Mouse (Mus musculus) common myeloid progenitor, adult 5-6 weeks (primary cell): ENCODE measurements around the gene Lrrc42. TPM values are rescaled to one million over a fixed set of nuclear protein-coding genes. Genes with fewer than 3 reads are reported as not detected.

Source experiments
- ATAC-seq: replicated peaks from 2 replicates; pipeline ENCODE4 v1.8.0; 2016; ENCODE audit warnings: low read depth, mild to moderate bottlenecking, moderate TSS enrichment, inconsistent platforms; ENCODE audit not compliant: poor library complexity, severe bottlenecking
- total RNA-seq: library from RNA; stranded (forward); fragments of 200-1000, 187-1606 nt; gene quantifications from 2 replicates; pipeline ENCODE4 v1.2.3, GENCODE M21; 2017

Gene Lrrc42
- total RNA-seq, 1 experiment from 2014 or later: 10.8 TPM

DNA sequence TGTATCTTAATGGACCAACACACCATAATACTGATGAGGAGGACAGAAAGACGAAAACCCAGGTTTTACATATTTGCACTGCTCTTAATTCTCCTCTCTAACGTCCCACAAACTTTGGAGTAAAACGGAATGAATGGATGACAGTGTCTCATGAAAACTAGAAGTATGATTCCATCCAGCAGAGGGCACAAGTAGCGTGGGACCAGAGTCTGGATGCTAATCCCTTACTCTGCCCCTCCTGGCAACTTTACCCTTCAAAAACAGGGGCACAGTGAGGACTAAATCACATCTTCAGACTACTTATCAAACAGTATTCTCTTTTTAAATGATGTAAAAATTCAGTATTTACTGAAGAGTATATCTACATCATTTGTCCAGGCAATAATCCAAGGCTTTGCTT lies 2.8 kb downstream of the Lrrc42 start:
- peak; percentile 48 for ATAC-seq

DNA sequence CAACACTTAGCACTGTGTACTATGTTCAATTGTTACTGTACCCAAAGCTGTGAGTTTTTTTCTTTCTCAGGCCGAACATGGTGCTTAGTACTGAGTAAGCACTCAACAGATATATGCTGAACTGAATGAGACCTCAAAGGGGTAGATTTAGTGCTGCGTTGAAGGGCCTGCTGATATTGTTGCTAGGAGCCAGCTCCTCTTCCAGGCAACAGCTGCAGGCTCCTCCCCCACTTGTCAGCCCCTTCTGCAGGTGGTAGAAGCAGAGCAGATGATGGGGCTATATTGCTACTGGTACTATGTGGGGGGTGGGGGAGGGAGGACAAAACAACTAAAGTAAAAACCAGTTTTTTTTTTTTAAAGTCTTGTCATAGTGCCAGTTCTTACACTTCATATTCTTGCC lies 3.9 kb downstream of the Lrrc42 start:
- no peak for ATAC-seq

DNA sequence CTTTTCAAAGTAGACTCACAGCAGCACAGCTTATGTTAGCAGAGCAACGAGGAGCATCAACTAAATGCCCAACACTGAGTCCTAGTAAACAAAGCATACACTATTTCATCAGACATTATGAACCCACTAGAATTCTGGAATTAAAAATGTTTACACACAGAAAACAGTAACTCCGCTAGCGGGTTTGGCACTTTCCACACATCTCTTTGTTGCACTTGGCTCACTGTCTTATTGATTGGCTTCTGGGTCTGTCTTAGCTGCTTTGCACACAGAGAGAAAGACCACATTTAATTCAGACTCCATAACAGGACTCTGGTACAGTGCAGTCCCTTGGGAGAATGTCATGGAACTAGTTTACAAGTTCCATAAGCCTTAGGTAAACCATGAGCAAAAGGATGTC lies 5.3 kb downstream of the Lrrc42 start:
- no peak for ATAC-seq

DNA sequence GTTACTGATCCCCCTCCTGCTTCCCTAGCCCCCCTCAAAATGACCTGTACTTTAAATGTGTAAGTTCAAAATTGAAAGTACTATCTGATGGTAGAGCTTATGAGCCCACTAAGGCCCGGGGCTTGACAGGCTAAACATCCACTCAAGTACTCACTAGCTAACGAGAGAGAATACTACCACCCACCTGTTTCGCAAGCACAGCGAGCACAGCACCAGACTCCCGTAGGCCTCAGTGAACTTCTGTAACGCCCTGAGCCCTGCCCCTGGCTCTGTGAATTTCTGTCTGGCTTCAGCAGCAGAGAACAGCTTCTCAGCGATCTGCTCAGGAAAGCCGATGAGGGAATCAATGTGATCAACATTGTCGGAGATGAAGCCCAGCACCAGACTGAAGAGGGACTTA lies 6.2 kb downstream of the Lrrc42 start:
- ATAC-seq: no peak

DNA sequence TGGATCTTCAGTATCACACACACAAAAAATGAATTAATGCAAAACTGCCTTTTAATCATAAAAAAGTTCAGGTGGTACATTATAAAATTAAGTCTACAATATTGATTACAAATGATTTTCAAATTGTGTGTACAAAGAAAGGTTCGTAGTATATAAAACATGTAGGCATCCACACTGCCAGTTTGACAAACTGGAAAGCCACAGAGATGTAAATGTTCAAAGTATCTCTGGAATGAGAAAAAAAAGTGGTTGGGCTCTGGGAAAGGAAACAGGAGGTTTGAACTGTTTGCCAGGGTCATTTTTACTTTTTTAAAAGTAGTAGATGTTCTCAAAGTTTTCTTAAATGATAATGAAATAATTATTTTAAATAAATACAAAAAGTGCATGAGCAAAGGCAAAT lies 7.3 kb downstream of the Lrrc42 start:
- ATAC-seq: no peak

- ATAC-seq: no peak
Measured at GRCm38 (mm10) chr4:107245368-107245767, 8.0 kb downstream of the Lrrc42 start.

DNA sequence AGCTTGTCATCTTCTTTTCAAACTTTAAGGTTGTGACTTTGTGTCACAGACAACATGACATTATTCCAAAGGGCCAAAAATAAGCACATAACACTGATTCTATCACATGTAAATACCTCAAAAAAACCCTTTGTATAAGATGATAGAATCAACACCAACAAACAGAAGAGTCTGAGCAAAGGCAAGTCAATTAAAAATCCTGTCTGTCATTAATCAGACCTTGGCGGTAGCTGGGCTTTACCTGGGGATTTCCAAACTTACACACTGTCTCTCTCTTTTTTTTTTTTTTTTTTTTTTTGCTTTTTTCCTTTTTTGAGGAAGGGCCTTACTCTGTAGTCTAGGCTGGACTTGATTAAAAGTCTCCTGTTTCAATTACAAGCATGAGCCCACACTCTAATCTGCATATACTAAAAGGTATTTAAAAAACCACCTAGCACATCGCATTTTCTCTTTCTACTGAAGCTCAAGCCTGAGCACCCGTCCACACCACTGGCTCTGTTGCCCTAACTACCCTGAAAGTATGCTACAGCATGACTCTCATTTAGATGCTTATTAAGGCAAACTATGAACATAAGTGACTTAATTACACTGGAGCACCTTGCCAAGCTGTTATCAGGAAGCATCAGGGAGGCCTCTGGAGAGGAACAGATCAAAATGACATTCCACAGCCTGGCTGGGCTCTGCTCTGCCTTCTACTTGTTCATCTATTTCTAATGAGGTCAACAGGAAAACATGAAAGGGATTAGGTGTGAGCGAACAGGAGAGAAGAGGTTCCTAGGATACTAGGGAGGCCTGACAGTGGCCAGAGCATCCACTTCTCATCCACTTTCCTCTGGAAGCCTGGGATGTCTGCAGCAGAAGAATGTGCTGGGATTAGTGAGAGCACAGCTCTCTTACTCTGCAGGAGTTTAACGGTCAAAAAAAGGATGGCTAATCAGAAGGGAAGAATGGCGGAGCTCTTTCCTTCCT lies 9.7 kb downstream of the Lrrc42 start:
- ATAC-seq: no peak

- ATAC-seq: no peak
Measured at GRCm38 (mm10) chr4:107240196-107240595, 13.1 kb downstream of the Lrrc42 start.

DNA sequence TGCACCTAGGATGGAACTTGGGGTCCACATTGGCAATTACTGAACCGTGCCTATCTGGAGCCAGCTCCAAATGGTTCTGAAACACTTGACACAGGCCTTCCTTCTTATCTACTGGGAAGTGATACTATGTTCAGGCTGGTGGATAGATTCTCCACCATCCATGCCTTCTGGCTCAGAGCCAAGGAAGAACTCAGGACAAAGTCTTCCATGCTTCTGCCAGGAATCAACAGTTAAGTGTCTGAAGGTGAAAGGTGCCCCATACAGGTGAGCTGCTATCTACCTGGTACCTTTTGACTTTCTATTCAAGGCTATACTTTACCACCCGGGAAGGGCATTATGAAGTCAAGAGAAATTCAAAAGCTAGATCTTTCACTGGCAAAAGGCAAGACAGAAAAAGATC lies 15.1 kb downstream of the Lrrc42 start:
- ATAC-seq: no peak

GRCm38 (mm10) chr4:107232219-107232618 lies 21.1 kb downstream of the Lrrc42 start:
- ATAC-seq: no peak

GRCm38 (mm10) chr4:107226313-107226712 lies 27.0 kb downstream of the Lrrc42 start:
- ATAC-seq: peak; percentile 50; the same call in 1 of the 2 replicates

GRCm38 (mm10) chr4:107223225-107224204 lies 29.8 kb downstream of the Lrrc42 start:
- peak; percentile 57; the same call in 1 of the 2 replicates for ATAC-seq

GRCm38 (mm10) chr4:107221524-107221923 lies 31.8 kb downstream of the Lrrc42 start:
- no peak for ATAC-seq

- ATAC-seq: peak; percentile 82
Measured at GRCm38 (mm10) chr4:107217574-107217973, 35.8 kb downstream of the Lrrc42 start.

DNA sequence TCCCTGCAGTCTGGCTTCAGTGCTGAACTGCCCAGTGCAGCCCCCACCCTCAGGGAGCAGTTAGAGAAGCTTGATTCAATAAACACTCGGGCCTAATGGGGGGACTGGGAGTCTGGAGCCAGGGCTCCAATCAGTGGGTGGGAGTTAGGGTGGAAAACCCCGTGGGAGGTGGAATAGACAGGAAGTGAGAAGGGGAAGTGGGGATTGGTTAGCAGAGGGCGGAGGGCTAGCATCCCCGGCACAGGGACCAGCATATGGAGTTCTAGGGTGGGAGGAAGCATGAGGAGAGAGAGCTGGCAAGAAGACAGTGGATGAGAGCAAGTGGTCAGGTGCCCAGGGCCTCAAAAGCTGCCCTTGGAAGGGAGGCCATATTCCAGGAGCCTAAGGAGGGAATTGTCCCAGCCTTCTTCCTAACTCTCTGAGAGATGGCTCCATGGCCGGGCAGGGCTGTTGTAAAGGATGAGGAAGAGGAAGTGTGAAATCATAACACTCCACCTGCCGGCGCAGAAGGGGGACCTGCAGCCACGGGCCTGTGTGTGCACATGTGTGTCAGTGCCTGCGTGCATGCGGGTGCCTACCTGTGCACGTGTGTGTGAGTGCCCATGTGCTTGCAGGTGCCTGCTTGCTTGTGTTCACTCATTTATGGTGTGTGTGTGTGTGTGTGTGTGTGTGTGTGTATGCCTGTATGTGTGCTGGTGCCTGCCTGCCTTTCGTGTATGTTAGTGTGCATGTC lies 39.9 kb downstream of the Lrrc42 start:
- 0 out of 2 replicates have a peak, but pooled peaks have one; percentile 24 for ATAC-seq

DNA sequence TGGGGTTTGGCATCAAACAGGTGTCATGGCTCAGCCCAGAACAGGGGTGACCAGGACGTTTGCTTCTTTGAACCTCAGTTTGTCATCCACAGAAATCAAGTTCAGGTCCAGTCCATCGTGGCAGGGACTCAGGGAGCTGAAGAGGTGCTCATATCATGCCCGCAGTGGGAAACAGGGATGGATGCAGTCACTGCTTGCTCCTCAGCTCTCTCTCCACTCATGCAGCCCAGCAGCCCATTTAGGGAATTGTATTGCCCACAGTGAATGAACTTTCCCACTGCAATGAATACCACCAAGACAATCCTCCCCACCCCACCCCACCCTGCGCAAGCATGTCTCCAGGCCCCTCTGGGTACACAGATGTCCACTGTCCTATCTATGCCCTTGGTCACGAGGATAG lies 41.4 kb downstream of the Lrrc42 start:
- no peak for ATAC-seq

DNA sequence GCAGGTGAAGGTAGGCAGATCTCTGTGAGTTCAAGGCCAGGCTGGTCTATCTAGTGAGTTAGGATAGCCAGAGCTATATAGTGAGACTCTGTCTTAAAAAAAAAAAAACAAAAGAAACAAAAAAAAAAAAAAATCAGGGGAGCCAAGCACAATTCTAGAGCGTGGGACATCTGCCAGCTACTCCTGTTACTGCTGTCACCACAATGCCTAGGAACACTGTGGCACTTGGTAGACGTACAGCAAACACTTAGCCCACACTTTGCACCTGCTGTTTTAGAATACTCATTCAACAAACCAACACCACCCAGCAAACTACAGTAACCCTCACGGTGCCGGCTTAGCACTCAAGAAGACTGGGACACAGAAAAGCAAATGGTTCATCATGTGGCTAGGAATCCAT lies 41.9 kb downstream of the Lrrc42 start:
- ATAC-seq: no peak

GRCm38 (mm10) chr4:107210483-107211097 lies 42.7 kb downstream of the Lrrc42 start:
- ATAC-seq: peak; percentile 68

DNA sequence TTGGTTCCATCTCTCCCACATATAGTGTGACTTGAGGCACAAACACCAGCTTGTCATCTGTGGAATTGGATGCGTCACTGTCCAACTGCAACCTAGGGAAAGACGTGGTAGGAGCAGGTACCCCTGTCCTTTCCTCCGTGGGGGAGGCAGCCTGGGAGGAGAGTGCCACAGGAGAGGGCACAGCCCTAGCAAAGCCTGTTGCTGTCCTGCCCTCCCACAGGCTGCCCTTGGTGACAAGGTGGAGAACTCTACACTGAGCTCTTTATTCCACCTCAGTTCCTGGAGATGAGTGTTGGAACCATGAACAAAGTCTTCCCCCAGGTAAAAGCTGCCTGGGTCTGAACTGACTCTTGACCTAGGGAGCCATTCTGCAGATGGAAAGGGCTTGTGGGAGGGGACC lies 44.5 kb downstream of the Lrrc42 start, which contains the start of gene Ldlrad1:
Gene Ldlrad1, plus strand, starts transcription at position 301 of the 400 bp plus-strand sequence.
- ATAC-seq: no peak
